Mouse (Mus musculus): Measurements from ENCODE around the gene Epb41l1. TPM values are rescaled to one million over a fixed set of nuclear protein-coding genes. Genes with fewer than 3 reads are reported as not detected.
"Not testable (repeated sequence)": the region's sequence is repeated elsewhere in the genome, so short reads cannot be mapped to it uniquely, and the experiment has no call there.

Gene Epb41l1
- total and polyA plus RNA-seq, 2 experiments from 2014 or later = 10.0 to 211 TPM

DNA sequence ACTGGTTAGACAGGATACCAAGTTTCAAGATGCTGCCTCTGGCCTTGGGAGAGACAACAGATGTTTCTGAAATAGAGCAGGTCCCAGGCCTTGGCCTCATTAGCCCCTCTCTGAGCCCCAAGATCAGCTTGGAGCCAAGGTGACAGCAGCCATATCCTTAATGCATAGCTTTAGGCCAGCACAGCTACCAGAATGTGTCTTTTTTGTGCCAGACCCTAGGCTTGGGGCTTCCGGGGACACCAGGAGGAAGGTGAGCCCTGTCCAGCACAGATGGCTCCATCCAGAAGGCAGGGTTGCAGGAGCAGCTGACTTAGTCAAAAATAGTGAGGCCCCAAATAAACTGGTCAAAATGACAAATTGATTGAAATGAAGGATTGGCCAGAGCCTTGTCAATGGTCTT is 80.3 kb downstream of the Epb41l1 start:
- peaks cover 84% of the 10 kb centered on the region for H3K36me3 ChIP-seq (ENCODE audit: insufficient read depth)
- WGBS = 86% methylated on average over 1 of the region's 1 CpGs
- no peaks in the 10 kb centered on the region for H3K9me3 ChIP-seq (ENCODE audit: low read length)
- no peak overlapping the region for H3K9ac ChIP-seq
- no peaks in the 10 kb centered on the region for H3K27me3 ChIP-seq (ENCODE audit: insufficient read depth, low read length)
- no peak for TF ChIP-seq CTCF (IDR thresholded peaks at IDR 0.05; ENCODE audit: low read depth)
- no peak overlapping the region for H3K4me2 ChIP-seq (ENCODE audit: low read depth)
- no peaks in the 10 kb centered on the region for H3K4me1 ChIP-seq (ENCODE audit: insufficient read depth)
- no peak overlapping the region for H3K27ac ChIP-seq (ENCODE audit: low read depth, low read length)
- DNase-seq (no peak), ATAC-seq (no peak)
- H3K4me3 ChIP-seq (ENCODE audit: low read depth, low read length) = no peak overlapping the region

DNA sequence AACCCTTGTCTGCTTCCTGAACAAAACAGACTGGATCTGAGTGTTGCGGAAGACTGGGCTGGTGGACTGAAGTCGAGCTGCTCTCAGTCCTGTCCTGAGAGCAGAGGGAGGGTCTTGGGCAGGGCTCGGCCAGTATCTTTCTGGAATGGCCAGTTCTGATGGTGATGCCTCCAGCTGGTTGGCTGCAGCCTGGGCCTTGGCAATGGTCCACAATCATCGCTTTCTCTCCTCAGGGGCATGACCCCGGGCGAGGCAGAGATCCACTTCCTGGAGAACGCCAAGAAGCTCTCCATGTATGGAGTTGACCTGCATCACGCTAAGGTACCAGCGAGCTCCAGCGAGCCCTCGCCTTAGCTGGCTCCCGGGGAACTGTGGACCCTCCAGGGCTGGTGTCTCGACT is 84.8 kb downstream of the Epb41l1 start:
- no peak overlapping the region for H3K4me3 ChIP-seq (ENCODE audit: low read depth, low read length)
- no peak overlapping the region for H3K9ac ChIP-seq
- H3K4me1 ChIP-seq (ENCODE audit: insufficient read depth) = no peaks in the 10 kb centered on the region
- TF ChIP-seq CTCF (IDR thresholded peaks at IDR 0.05; ENCODE audit: low read depth) = no peak
- H3K36me3 ChIP-seq (ENCODE audit: insufficient read depth) = peaks cover 91% of the 10 kb centered on the region
- no peaks in the 10 kb centered on the region for H3K27me3 ChIP-seq (ENCODE audit: insufficient read depth, low read length)
- H3K27ac ChIP-seq (ENCODE audit: low read depth, low read length) = no peak overlapping the region
- H3K4me2 ChIP-seq (ENCODE audit: low read depth) = no peak overlapping the region
- ATAC-seq (no peak), DNase-seq (no peak)
- no peaks in the 10 kb centered on the region for H3K9me3 ChIP-seq (ENCODE audit: low read length)
- WGBS = 89% methylated on average over 13 of the region's 13 CpGs

DNA sequence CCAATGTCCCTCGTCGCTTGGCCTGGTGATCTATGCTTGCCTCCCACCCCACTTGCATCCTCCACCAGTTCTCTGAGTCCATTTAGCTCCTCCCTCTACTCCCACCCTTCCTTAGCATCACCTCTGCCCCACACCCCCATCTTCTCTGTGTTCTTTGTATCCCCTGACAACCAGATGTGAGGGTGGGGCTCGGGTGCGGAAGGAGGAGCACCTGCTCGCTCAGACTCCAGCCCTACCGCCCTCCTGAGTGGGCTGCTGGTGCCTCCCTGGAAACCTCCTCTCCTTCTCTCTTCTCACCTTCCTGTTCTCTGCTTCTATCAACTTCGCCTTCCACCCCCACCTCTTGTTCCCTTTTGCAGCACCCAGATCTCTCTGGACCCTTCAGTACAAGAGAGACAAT is 91.3 kb downstream of the Epb41l1 start:
- Histone ChIP-seq H3K4me2 (ENCODE audit: low read depth) (no peak overlapping the region), H3K4me1 (ENCODE audit: insufficient read depth) (no peaks in the 10 kb centered on the region), H3K4me3 (ENCODE audit: low read depth, low read length) (no peak overlapping the region), H3K36me3 (ENCODE audit: insufficient read depth) (peaks cover 85% of the 10 kb centered on the region), H3K27ac (ENCODE audit: low read depth, low read length) (no peak overlapping the region), H3K9ac (no peak overlapping the region), H3K27me3 (ENCODE audit: insufficient read depth, low read length) (no peaks in the 10 kb centered on the region), H3K9me3 (ENCODE audit: low read length) (no peaks in the 10 kb centered on the region)
- 84% methylated on average over 7 of the region's 7 CpGs for WGBS
- no peak for TF ChIP-seq CTCF (IDR thresholded peaks at IDR 0.05; ENCODE audit: low read depth)
- DNase-seq = no peak
- ATAC-seq = no peak

DNA sequence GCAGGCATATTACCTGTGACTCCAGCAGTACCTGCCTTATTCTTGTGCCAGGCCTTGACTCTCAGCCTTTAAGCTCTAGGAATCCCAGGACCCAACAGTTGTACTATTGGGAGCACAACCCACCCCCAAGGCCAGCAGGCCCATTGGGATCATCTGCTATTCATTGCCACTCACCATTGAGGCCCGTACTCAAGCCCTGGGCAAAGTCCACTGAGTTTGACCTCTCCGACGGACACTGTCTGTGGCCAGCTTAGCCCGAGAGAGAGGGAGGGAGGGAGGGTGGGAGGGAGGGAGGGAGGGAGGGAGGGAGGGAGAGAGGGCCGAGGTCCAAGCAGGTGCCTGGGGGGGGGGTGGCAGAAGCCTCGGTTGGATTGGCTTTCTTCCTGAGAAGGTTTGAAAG is 91.9 kb downstream of the Epb41l1 start:
- Histone ChIP-seq H3K27ac (ENCODE audit: low read depth, low read length) (no peak overlapping the region), H3K36me3 (ENCODE audit: insufficient read depth) (peaks cover 81% of the 10 kb centered on the region), H3K9me3 (ENCODE audit: low read length) (no peaks in the 10 kb centered on the region), H3K4me2 (ENCODE audit: low read depth) (no peak overlapping the region), H3K4me3 (ENCODE audit: low read depth, low read length) (no peak overlapping the region), H3K9ac (no peak overlapping the region), H3K27me3 (ENCODE audit: insufficient read depth, low read length) (no peaks in the 10 kb centered on the region), H3K4me1 (ENCODE audit: insufficient read depth) (no peaks in the 10 kb centered on the region)
- 72% methylated on average over 5 of the region's 6 CpGs for WGBS
- ATAC-seq (no peak), DNase-seq (no peak)
- TF ChIP-seq CTCF (IDR thresholded peaks at IDR 0.05; ENCODE audit: low read depth) = no peak

DNA sequence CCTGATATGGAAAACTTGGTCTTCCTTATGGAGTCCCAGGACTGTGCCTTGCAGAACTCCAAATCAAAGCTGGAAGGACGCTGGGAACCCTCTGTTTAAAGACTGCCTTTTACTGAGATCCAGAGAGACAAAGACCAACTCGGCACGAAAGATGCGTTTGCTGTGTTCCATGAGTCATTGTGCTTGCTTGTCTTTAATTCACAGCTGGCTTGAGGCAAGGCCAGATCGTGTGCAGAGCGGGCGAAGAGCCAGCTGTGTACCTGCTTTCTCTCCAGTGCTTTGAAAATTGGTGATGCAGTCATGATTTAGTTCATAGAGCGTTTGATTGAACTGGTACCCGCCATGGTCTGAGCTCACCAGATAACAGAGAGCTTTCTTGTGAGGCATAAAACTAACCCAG is 94.4 kb downstream of the Epb41l1 start:
- Histone ChIP-seq H3K9ac (no peak overlapping the region), H3K4me2 (ENCODE audit: low read depth) (no peak overlapping the region), H3K27me3 (ENCODE audit: insufficient read depth, low read length) (no peaks in the 10 kb centered on the region), H3K9me3 (ENCODE audit: low read length) (no peaks in the 10 kb centered on the region), H3K27ac (ENCODE audit: low read depth, low read length) (no peak overlapping the region), H3K36me3 (ENCODE audit: insufficient read depth) (peaks cover 78% of the 10 kb centered on the region), H3K4me1 (ENCODE audit: insufficient read depth) (no peaks in the 10 kb centered on the region), H3K4me3 (ENCODE audit: low read depth, low read length) (no peak overlapping the region)
- no peak for DNase-seq
- no peak for TF ChIP-seq CTCF (IDR thresholded peaks at IDR 0.05; ENCODE audit: low read depth)
- WGBS = 74% methylated on average over 9 of the region's 9 CpGs
- no peak for ATAC-seq

DNA sequence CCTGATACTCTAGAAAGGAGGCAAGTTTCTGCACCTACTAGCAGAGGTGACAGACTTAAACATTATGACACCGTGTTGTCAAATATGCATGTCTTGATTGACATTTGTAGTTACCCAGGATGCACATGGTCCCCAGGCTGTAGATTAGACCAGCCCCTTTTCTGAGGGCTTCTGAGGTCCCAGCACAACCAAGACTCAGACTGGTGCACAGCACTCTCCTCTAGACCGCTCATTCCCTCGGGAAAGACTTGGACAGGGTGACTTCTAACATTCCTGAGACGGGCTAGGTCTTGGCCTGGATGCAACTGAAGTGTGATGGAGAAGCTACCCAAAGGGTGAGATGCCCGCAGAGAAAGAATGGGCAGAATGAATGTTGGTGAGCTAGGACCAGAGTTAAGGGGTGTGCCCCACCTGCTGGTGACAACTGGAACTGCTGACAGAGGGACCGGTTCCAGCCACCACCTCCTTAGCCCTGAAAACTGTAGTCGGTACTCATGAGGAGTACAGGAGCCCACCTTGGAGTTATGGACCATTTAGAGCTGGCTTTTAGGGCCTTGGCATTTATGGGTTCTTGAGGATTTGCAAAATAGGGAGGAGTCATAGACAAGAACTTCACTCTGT is 95.0 kb downstream of the Epb41l1 start:
- peak; percentile 93 for TF ChIP-seq CTCF (IDR thresholded peaks at IDR 0.05; ENCODE audit: low read depth)
- H3K36me3 ChIP-seq (ENCODE audit: insufficient read depth) = peaks cover 72% of the 10 kb centered on the region
- 24% methylated on average over 7 of the region's 7 CpGs for WGBS
- H3K4me1 ChIP-seq (ENCODE audit: insufficient read depth) = no peaks in the 10 kb centered on the region
- H3K27ac ChIP-seq (ENCODE audit: low read depth, low read length) = no peak overlapping the region
- H3K4me2 ChIP-seq (ENCODE audit: low read depth) = no peak overlapping the region
- ATAC-seq (peak; percentile 72), DNase-seq (peak; percentile 84)
- H3K9me3 ChIP-seq (ENCODE audit: low read length) = no peaks in the 10 kb centered on the region
- H3K9ac ChIP-seq = no peak overlapping the region
- no peaks in the 10 kb centered on the region for H3K27me3 ChIP-seq (ENCODE audit: insufficient read depth, low read length)
- no peak overlapping the region for H3K4me3 ChIP-seq (ENCODE audit: low read depth, low read length)

DNA sequence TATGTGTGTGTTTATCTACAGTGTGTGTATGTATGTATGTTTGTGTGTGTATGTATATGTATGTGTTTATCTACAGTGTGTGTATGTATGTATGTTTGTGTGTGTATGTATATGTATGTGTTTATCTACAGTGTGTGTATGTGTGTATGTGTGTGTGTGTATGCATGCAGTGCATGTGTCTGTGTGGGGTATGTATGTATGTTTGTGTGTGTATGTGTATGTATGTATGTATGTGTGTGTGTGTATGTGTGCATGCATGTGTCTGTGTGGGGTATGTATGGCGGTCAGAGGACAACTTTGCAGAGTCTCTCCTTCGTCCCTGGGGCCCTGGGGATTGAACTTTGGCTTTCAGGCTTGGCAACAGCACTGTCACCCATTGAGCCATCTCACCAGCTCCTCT is 96.0 kb downstream of the Epb41l1 start:
- H3K9ac ChIP-seq; H3K4me2 ChIP-seq (ENCODE audit: low read depth); DNase-seq; H3K27ac ChIP-seq (ENCODE audit: low read depth, low read length); H3K4me1 ChIP-seq (ENCODE audit: insufficient read depth); H3K9me3 ChIP-seq (ENCODE audit: low read length); H3K4me3 ChIP-seq (ENCODE audit: low read depth, low read length); H3K27me3 ChIP-seq (ENCODE audit: insufficient read depth, low read length): not testable (repeated sequence)
- H3K36me3 ChIP-seq (ENCODE audit: insufficient read depth) = peaks cover 73% of the 10 kb centered on the region
- ATAC-seq = peak; percentile 63; the same call in 1 of the 2 replicates
- WGBS = 77% methylated on average over 2 of the region's 2 CpGs

Data from forebrain, postnatal 0 days (tissue).